Mouse (Mus musculus) heart, postnatal 0 days (tissue): Measurements from ENCODE around the gene Mlip. TPM values are rescaled to one million over a fixed set of nuclear protein-coding genes. Genes with fewer than 3 reads are reported as not detected.

Experiments
- ATAC-seq: fragments of 200-750 bp; cut with Nextera tagmentation; 2 replicates; pipeline ENCODE4 v1.8.0; 2017; ENCODE audit warnings: low read depth, moderate number of reproducible peaks, moderate library complexity; ENCODE audit not compliant: insufficient read depth
- DNase-seq: peaks from one replicate; pipeline ENCODE4 v3.0.0-alpha.2; 2016; ENCODE audit warnings: low spot score
- H3K27ac ChIP-seq: fragments of 300-500 bp; sonication (generic); 2 replicates; pipeline ENCODE4 v1.5.1; 2014; ENCODE audit warnings: low read depth, mild to moderate bottlenecking
- H3K27me3 ChIP-seq: fragments of 300-500 bp; sonication (generic); 2 replicates; pipeline ENCODE4 v1.6.1; 2014; ENCODE audit warnings: low read length, mixed read lengths; ENCODE audit not compliant: control insufficient read depth, insufficient read depth
- H3K36me3 ChIP-seq: fragments of 300-500 bp; sonication (generic); replicated peaks from 2 replicates; pipeline ENCODE4 v1.6.1; 2014; ENCODE audit warnings: low read length, mixed read lengths; ENCODE audit not compliant: control insufficient read depth, insufficient read depth
- H3K4me1 ChIP-seq: fragments of 300-500 bp; sonication (generic); 2 replicates; pipeline ENCODE4 v1.6.1; 2014; ENCODE audit warnings: antibody characterized with exemption; ENCODE audit not compliant: control insufficient read depth, insufficient read depth
- H3K4me2 ChIP-seq: fragments of 300-500 bp; sonication (generic); 2 replicates; pipeline ENCODE4 v1.6.1; 2014; ENCODE audit warnings: low read depth, mild to moderate bottlenecking, low read length, moderate library complexity
- H3K4me3 ChIP-seq: fragments of 300-500 bp; sonication (generic); 2 replicates; pipeline ENCODE4 v1.5.1; 2014; ENCODE audit warnings: low read depth, low read length
- H3K9ac ChIP-seq: fragments of 300-500 bp; sonication (generic); replicated peaks from 2 replicates; pipeline ENCODE4 v1.6.1; 2014; ENCODE audit warnings: low read depth, low read length, mixed read lengths
- H3K9me3 ChIP-seq: fragments of 300-500 bp; sonication (generic); replicated peaks from 2 replicates; pipeline ENCODE4 v1.6.1; 2016; ENCODE audit warnings: low read length; ENCODE audit not compliant: control insufficient read depth
- CTCF ChIP-seq: IDR thresholded peaks from 2 replicates; pipeline ENCODE4 v1.5.1; 2016; ENCODE audit warnings: antibody characterized with exemption, control low read depth, low read depth
- EP300 ChIP-seq: IDR thresholded peaks from 2 replicates; pipeline ENCODE4 v1.6.1; 2016; ENCODE audit warnings: antibody characterized with exemption, low read depth
- WGBS: fragments of 180-500 bp; shearing (Covaris S2); extraction: QIAGEN DNeasy Blood & Tissue Kit; methylation state at CpG from one replicate; pipeline ENCODE4 v1.1.7; 2014; 5-methylcytosine and 5-hydroxymethylcytosine counted together
- polyA plus RNA-seq: library from polyadenylated mRNA; unstranded; fragments of >200 nt; fragmentation: Nextera tagmentation; extraction: Ambion mirVana; gene quantifications from 2 replicates; pipeline ENCODE4 v1.2.1, GENCODE M21; 2015
- total RNA-seq: library from RNA; depleted of rRNA; stranded (reverse); fragments of >200 nt; gene quantifications from 2 replicates; pipeline ENCODE4 v1.2.3, GENCODE M21; 2014; ENCODE audit warnings: low replicate concordance

Gene Mlip
- total and polyA plus RNA-seq, 2 experiments from 2014 or later, result 87.9 to 93.8 TPM

DNA sequence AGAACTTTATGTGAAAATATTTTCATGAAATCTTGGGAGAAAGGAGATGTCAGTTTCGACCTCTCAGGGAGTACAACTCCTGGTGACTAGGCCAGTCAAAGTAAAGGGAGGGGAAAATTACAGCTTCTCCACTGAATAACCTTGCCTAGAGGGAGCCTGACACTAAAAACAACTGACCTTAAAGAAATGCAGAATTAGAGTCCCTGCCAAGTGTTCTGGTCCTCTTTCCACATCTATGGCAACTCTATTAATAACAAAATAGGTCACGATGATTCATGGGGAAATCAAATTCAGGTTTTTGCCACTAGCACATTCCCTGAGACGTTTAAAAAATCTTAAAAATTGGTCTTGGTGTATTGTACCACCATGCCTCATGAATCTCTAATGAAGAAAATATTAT is 34.4 kb downstream of the Mlip start:
- Histone ChIP-seq H3K4me1 (0 out of 2 replicates have a peak, but pooled peaks cover 4% of the 10 kb centered on the region), H3K36me3 (peaks cover 6% of the 10 kb centered on the region), H3K4me3 (no peak overlapping the region), H3K9me3 (peaks cover 6% of the 10 kb centered on the region; the same call in 1 of the 2 replicates), H3K27ac (no peak overlapping the region), H3K9ac (no peak overlapping the region), H3K27me3 (no peaks in the 10 kb centered on the region), H3K4me2 (no peak overlapping the region)
- no peak for ATAC-seq
- no peak for TF ChIP-seq CTCF
- no peak for TF ChIP-seq EP300
- no peak for DNase-seq
- WGBS, result 67% methylated on average over 3 of the region's 3 CpGs

DNA sequence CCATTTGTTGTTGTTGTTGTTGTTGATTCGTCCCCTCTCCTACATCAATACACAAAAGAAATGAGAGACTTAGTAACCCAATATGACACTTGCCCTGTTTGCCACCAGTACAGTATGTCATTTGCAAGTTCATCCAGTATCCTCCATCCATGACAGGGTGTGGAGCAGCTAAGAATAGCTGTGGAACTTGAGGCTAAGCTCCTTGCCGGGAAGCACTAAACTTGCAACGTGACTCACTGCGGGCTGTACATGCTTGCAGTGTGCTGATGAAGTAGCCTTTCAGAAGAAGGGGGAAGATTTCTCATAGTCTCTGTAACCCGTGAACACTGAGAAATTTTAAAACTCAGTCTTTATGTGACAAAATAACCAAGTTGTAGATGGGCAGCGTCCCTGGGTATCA is 42.2 kb downstream of the Mlip start:
- TF ChIP-seq EP300 (no peak), CTCF (no peak)
- WGBS, result 51% methylated on average over 6 of the region's 6 CpGs

DNA sequence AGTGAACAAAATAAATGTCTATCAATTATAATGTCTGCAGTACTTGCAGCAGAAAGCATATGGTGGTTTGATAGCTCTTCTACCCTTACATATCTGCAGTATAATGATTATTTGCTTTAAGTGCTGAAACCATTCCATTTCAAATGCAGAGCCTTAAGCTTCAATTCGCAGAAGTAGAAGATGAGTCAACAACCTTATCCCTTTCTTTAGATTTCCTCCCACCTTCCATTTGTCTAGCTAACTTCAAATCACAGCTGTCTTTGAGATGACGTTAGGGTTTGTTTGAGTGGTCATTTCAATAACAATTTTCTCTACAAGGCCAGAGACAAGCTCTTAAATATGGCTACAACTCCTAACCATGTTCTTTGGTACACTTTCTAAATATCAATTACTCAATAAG is 47.4 kb downstream of the Mlip start:
- peaks cover 26% of the 10 kb centered on the region for H3K4me1 ChIP-seq
- H3K27ac ChIP-seq, result no peak overlapping the region
- H3K36me3 ChIP-seq, result no peaks in the 10 kb centered on the region
- no peaks in the 10 kb centered on the region for H3K27me3 ChIP-seq
- no peak for TF ChIP-seq CTCF
- no peak for TF ChIP-seq EP300
- DNase-seq (no peak), ATAC-seq (no peak)
- no peaks in the 10 kb centered on the region for H3K9me3 ChIP-seq
- WGBS, result 77% methylated on average over 2 of the region's 2 CpGs
- H3K9ac ChIP-seq, result no peak overlapping the region
- no peak overlapping the region for H3K4me2 ChIP-seq
- H3K4me3 ChIP-seq, result no peak overlapping the region

More for the DNA sequence above, 42.2 kb downstream of the Mlip start:
- Histone ChIP-seq H3K4me3 (no peak overlapping the region), H3K27me3 (no peaks in the 10 kb centered on the region), H3K9ac (no peak overlapping the region), H3K36me3 (no peaks in the 10 kb centered on the region), H3K4me1 (peaks cover 29% of the 10 kb centered on the region), H3K4me2 (no peak overlapping the region), H3K27ac (peak overlapping the region; percentile 81), H3K9me3 (no peaks in the 10 kb centered on the region)
- DNase-seq (peak; percentile 80), ATAC-seq (peak; percentile 90)

DNA sequence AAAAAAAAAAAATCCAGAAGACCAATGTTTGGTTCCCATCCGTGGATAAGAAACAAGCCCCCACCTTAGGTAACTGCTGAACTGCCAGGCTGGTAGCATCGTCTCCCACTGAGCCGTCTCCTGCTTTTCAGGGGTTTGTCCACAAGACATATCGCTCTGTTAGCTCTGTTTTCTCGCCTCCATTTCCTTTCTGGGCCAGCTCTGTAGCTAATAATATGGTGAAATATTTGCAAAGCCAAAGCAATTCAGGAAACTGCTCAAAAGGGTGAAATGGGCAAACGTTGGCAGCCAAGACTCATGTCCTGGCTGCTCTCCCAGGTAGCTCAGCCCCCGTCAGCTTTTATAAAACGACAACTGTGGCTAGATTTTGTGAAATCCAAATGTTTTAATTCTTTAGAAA is 50.4 kb downstream of the Mlip start:
- 78% methylated on average over 8 of the region's 8 CpGs for WGBS
- H3K27ac ChIP-seq, result no peak overlapping the region

DNA sequence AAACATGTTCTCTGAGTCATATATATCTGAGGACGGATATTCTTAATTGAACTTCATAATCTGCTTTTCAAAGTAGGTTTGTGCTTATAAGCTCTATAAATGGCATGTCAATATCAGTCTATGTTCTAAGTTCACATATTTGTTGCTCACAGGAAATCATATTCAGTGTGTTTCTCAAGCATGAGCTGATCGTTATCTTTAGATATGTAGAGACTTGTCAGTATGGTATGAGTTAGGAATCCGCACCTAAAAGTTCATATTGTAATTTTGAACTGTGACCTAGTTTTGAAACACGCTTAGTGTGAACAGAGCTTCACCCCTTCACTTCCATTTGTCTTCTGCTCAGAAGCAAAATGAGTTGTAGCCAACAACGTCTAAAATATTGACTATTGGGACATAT is 64.8 kb downstream of the Mlip start:
- Histone ChIP-seq H3K27ac (no peak overlapping the region), H3K4me2 (no peak overlapping the region), H3K36me3 (no peaks in the 10 kb centered on the region), H3K4me3 (no peak overlapping the region), H3K9me3 (no peaks in the 10 kb centered on the region), H3K9ac (no peak overlapping the region), H3K27me3 (no peaks in the 10 kb centered on the region), H3K4me1 (no peaks in the 10 kb centered on the region)
- DNase-seq (no peak), ATAC-seq (no peak)
- 89% methylated on average over 5 of the region's 5 CpGs for WGBS
- TF ChIP-seq CTCF (no peak), EP300 (no peak)

More for the DNA sequence above, 50.4 kb downstream of the Mlip start:
- H3K36me3 ChIP-seq, result no peaks in the 10 kb centered on the region
- H3K9me3 ChIP-seq, result no peaks in the 10 kb centered on the region
- peaks cover 9% of the 10 kb centered on the region; the same call in 1 of the 2 replicates for H3K4me1 ChIP-seq
- no peak overlapping the region for H3K4me3 ChIP-seq
- DNase-seq, result no peak
- H3K27me3 ChIP-seq, result no peaks in the 10 kb centered on the region
- no peak for TF ChIP-seq CTCF
- TF ChIP-seq EP300, result no peak
- no peak for ATAC-seq
- H3K9ac ChIP-seq, result no peak overlapping the region
- H3K4me2 ChIP-seq, result no peak overlapping the region

DNA sequence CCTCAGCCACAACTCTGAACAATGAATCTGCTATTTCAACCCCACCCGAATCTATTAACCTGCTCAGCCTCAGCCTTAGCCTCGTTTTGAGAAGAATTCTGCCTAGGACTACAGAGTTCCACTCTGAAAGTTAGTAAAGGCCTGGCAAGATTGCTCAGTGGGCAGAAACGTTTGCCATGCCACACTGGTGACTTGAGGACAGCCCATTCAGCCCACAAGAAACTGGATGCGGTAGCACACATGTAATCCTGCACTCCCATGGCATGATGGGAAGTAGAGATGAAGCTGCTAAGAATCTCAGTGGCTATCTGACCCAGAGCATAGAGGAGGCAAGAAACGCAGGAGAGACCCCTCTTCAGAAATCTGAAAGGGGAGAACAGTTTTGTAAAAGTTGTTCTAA is 73.4 kb downstream of the Mlip start:
- DNase-seq (no peak), ATAC-seq (no peak)
- Histone ChIP-seq H3K4me1 (peaks cover 27% of the 10 kb centered on the region), H3K4me3 (no peak overlapping the region), H3K9ac (no peak overlapping the region), H3K9me3 (no peaks in the 10 kb centered on the region), H3K27me3 (no peaks in the 10 kb centered on the region), H3K4me2 (no peak overlapping the region), H3K27ac (no peak overlapping the region), H3K36me3 (no peaks in the 10 kb centered on the region)
- WGBS, result 59% methylated on average over 5 of the region's 5 CpGs
- TF ChIP-seq EP300 (no peak), CTCF (no peak)
